Mouse (Mus musculus) embryonic facial prominence, embryonic 14.5 days (tissue): Measurements from ENCODE around the gene Insm2. TPM values are rescaled to one million over a fixed set of nuclear protein-coding genes. Genes with fewer than 3 reads are reported as not detected.
A peak's percentile ranks its signal among the peaks of the same experiment; 100 is the strongest.

Experiments used
- ATAC-seq: fragments of 200-750 bp; cut with Nextera tagmentation; 2 replicates; pipeline ENCODE4 v1.8.0; 2017; ENCODE audit warnings: low read depth, moderate number of reproducible peaks, moderate TSS enrichment
- DNase-seq: peaks from one replicate; pipeline ENCODE4 v3.0.0-alpha.2; 2015; ENCODE audit warnings: low spot score
- H3K27ac ChIP-seq: fragments of 300-500 bp; sonication (generic); replicated peaks from 2 replicates; pipeline ENCODE4 v1.5.1; 2014; ENCODE audit warnings: low read depth, mild to moderate bottlenecking, low read length, moderate library complexity
- H3K27me3 ChIP-seq: fragments of 300-500 bp; sonication (generic); replicated peaks from 2 replicates; pipeline ENCODE4 v1.6.1; 2014; ENCODE audit warnings: low read length; ENCODE audit not compliant: control insufficient read depth, insufficient read depth
- H3K36me3 ChIP-seq: fragments of 300-500 bp; sonication (generic); 2 replicates; pipeline ENCODE4 v1.6.1; 2014; ENCODE audit warnings: low read length, mixed read lengths; ENCODE audit not compliant: control insufficient read depth, insufficient read depth
- H3K4me1 ChIP-seq: fragments of 300-500 bp; sonication (generic); 2 replicates; pipeline ENCODE4 v1.6.1; 2014; ENCODE audit warnings: antibody characterized with exemption, low read length; ENCODE audit not compliant: control insufficient read depth, insufficient read depth
- H3K4me2 ChIP-seq: fragments of 300-500 bp; sonication (generic); 2 replicates; pipeline ENCODE4 v1.6.1; 2014; ENCODE audit warnings: low read depth, mild to moderate bottlenecking, low read length, moderate library complexity, mixed read lengths
- H3K4me3 ChIP-seq: fragments of 300-500 bp; sonication (generic); 2 replicates; pipeline ENCODE4 v1.5.1; 2014; ENCODE audit warnings: low read depth, mild to moderate bottlenecking, low read length
- H3K9ac ChIP-seq: fragments of 300-500 bp; sonication (generic); 2 replicates; pipeline ENCODE4 v1.6.1; 2014; ENCODE audit warnings: low read depth, mild to moderate bottlenecking, low read length, moderate library complexity, mixed read lengths
- H3K9me3 ChIP-seq: fragments of 300-500 bp; sonication (generic); 2 replicates; pipeline ENCODE4 v1.6.1; 2016; ENCODE audit warnings: low read length; ENCODE audit not compliant: control insufficient read depth
- WGBS: fragments of 180-500 bp; shearing (Covaris S2); extraction: QIAGEN DNeasy Blood & Tissue Kit; methylation state at CpG from one replicate; pipeline ENCODE4 v1.1.7; 2014; 5-methylcytosine and 5-hydroxymethylcytosine counted together
- polyA plus RNA-seq: library from polyadenylated mRNA; unstranded; fragments of >200 nt; fragmentation: Nextera tagmentation; extraction: Ambion mirVana; gene quantifications from 2 replicates; pipeline ENCODE4 v1.2.1, GENCODE M21; 2014

Gene Insm2
- polyA plus RNA-seq, 1 experiment from 2014 or later: 0.99 TPM

GRCm38 (mm10) chr12:55565867-55566266 lies 33.4 kb upstream of the Insm2 start:
- H3K9ac ChIP-seq: no peak overlapping the region
- ATAC-seq: no peak
- WGBS: 75% methylated on average over 9 of the region's 9 CpGs

GRCm38 (mm10) chr12:55566837-55567236 lies 32.4 kb upstream of the Insm2 start:
- H3K4me3 ChIP-seq: no peak overlapping the region
- DNase-seq (no peak), ATAC-seq (no peak)
- H3K36me3 ChIP-seq: no peaks in the 10 kb centered on the region
- H3K27ac ChIP-seq: no peak overlapping the region
- H3K9me3 ChIP-seq: peaks cover 5% of the 10 kb centered on the region; the same call in 1 of the 2 replicates
- no peak overlapping the region for H3K9ac ChIP-seq
- no peaks in the 10 kb centered on the region for H3K27me3 ChIP-seq
- H3K4me1 ChIP-seq: no peaks in the 10 kb centered on the region
- 53% methylated on average over 5 of the region's 5 CpGs for WGBS
- no peak overlapping the region for H3K4me2 ChIP-seq

More at GRCm38 (mm10) chr12:55565867-55566266, 33.4 kb upstream of the Insm2 start:
- no peak overlapping the region for H3K27ac ChIP-seq
- no peak overlapping the region for H3K4me3 ChIP-seq
- H3K27me3 ChIP-seq: no peaks in the 10 kb centered on the region
- DNase-seq: no peak
- no peaks in the 10 kb centered on the region for H3K4me1 ChIP-seq
- peaks cover 5% of the 10 kb centered on the region; the same call in 1 of the 2 replicates for H3K9me3 ChIP-seq
- no peaks in the 10 kb centered on the region for H3K36me3 ChIP-seq
- H3K4me2 ChIP-seq: no peak overlapping the region

- no peak overlapping the region for H3K9ac ChIP-seq
- H3K9me3 ChIP-seq: peaks cover 5% of the 10 kb centered on the region; the same call in 1 of the 2 replicates
- no peak for DNase-seq
- H3K4me1 ChIP-seq: no peaks in the 10 kb centered on the region
- ATAC-seq: no peak
- 78% methylated on average over 3 of the region's 3 CpGs for WGBS
- H3K27me3 ChIP-seq: no peaks in the 10 kb centered on the region
- H3K4me3 ChIP-seq: no peak overlapping the region
- no peak overlapping the region for H3K4me2 ChIP-seq
- H3K36me3 ChIP-seq: no peaks in the 10 kb centered on the region
- H3K27ac ChIP-seq: no peak overlapping the region
Observed at GRCm38 (mm10) chr12:55568466-55568865, 30.8 kb upstream of the Insm2 start.

- 65% methylated on average over 6 of the region's 6 CpGs for WGBS
- Histone ChIP-seq H3K27me3 (no peaks in the 10 kb centered on the region), H3K4me3 (no peak overlapping the region), H3K27ac (no peak overlapping the region), H3K9ac (no peak overlapping the region), H3K9me3 (peaks cover 2% of the 10 kb centered on the region; the same call in 1 of the 2 replicates), H3K36me3 (no peaks in the 10 kb centered on the region), H3K4me2 (no peak overlapping the region), H3K4me1 (no peaks in the 10 kb centered on the region)
- DNase-seq (peak; percentile 9), ATAC-seq (no peak)
Observed at GRCm38 (mm10) chr12:55569676-55570075, 29.6 kb upstream of the Insm2 start.

- 85% methylated on average over 9 of the region's 9 CpGs for WGBS
Observed at GRCm38 (mm10) chr12:55570646-55571045, 28.6 kb upstream of the Insm2 start.

GRCm38 (mm10) chr12:55571181-55571580 lies 28.0 kb upstream of the Insm2 start:
- no peak overlapping the region for H3K4me2 ChIP-seq
- DNase-seq (no peak), ATAC-seq (no peak)
- no peak overlapping the region for H3K4me3 ChIP-seq
- no peak overlapping the region for H3K27ac ChIP-seq
- no peaks in the 10 kb centered on the region for H3K36me3 ChIP-seq
- H3K9me3 ChIP-seq: no peaks in the 10 kb centered on the region
- H3K27me3 ChIP-seq: no peaks in the 10 kb centered on the region
- 79% methylated on average over 11 of the region's 11 CpGs for WGBS
- H3K9ac ChIP-seq: no peak overlapping the region
- H3K4me1 ChIP-seq: no peaks in the 10 kb centered on the region

More at GRCm38 (mm10) chr12:55570646-55571045, 28.6 kb upstream of the Insm2 start:
- Histone ChIP-seq H3K27ac (no peak overlapping the region), H3K27me3 (no peaks in the 10 kb centered on the region), H3K36me3 (no peaks in the 10 kb centered on the region), H3K4me3 (no peak overlapping the region), H3K4me2 (no peak overlapping the region), H3K9ac (no peak overlapping the region), H3K4me1 (no peaks in the 10 kb centered on the region), H3K9me3 (no peaks in the 10 kb centered on the region)
- ATAC-seq: no peak
- DNase-seq: no peak

GRCm38 (mm10) chr12:55571661-55572060 lies 27.6 kb upstream of the Insm2 start:
- H3K27ac ChIP-seq: no peak overlapping the region
- H3K9me3 ChIP-seq: no peaks in the 10 kb centered on the region
- no peak for DNase-seq
- H3K4me3 ChIP-seq: no peak overlapping the region
- H3K27me3 ChIP-seq: no peaks in the 10 kb centered on the region
- no peaks in the 10 kb centered on the region for H3K36me3 ChIP-seq
- WGBS: 85% methylated on average over 10 of the region's 10 CpGs
- H3K4me2 ChIP-seq: no peak overlapping the region
- no peaks in the 10 kb centered on the region for H3K4me1 ChIP-seq
- H3K9ac ChIP-seq: no peak overlapping the region
- no peak for ATAC-seq

- Histone ChIP-seq H3K9me3 (no peaks in the 10 kb centered on the region), H3K4me2 (no peak overlapping the region), H3K36me3 (no peaks in the 10 kb centered on the region), H3K27me3 (no peaks in the 10 kb centered on the region), H3K4me1 (no peaks in the 10 kb centered on the region), H3K4me3 (no peak overlapping the region), H3K27ac (no peak overlapping the region), H3K9ac (no peak overlapping the region)
- no peak for DNase-seq
- no peak for ATAC-seq
Observed at GRCm38 (mm10) chr12:55573089-55573488, 26.1 kb upstream of the Insm2 start.

- H3K9me3 ChIP-seq: no peaks in the 10 kb centered on the region
- 2% methylated on average over 6 of the region's 6 CpGs for WGBS
- no peak overlapping the region for H3K9ac ChIP-seq
- no peak overlapping the region for H3K4me3 ChIP-seq
- no peaks in the 10 kb centered on the region for H3K27me3 ChIP-seq
- DNase-seq (peak; percentile 30), ATAC-seq (peak; percentile 70; the same call in 1 of the 2 replicates)
- H3K4me1 ChIP-seq: no peaks in the 10 kb centered on the region
- no peaks in the 10 kb centered on the region for H3K36me3 ChIP-seq
- no peak overlapping the region for H3K4me2 ChIP-seq
- no peak overlapping the region for H3K27ac ChIP-seq
Observed at GRCm38 (mm10) chr12:55573794-55574193, 25.4 kb upstream of the Insm2 start.
